ENCODE assay signal across 10 mouse cellular contexts in the genomic region with DNA sequence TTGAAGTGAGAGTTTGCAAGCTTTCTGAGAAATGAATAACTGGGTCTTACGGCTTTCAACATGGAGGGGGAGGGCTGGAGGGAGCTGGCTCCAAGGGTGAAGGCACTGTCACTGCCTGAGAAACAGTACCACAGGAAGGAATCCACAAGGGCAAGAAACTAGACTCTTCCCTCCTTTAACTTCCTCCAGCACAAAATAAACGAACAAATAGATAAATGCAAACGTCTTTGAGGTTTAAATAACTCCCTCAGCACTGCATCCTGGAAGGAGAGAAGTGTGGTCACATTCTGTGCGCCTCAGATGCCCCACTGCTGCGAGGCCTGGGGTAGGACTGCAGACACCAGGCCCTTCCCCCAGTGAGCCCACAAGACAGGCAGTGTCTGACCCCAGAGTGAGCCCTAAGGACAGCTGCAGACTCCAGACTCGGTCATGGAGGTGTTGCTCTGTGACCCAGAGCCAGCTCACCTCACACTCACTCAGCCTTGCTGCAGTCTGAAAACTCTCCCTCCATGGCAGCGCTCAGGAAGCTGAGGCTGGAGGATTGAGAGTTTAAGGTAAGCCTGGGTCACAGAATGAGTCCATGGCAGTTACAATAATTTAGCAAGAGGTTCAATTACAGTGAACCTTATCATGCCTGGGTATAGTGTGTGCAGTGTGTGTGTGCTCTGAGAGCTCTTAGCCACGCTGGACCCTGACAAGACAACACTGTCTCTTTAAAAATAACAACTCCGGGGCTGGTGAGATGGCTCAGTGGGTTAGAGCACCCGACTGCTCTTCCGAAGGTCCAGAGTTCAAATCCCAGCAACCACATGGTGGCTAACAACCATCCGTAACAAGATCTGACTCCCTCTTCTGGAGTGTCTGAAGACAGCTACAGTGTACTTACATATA. TPM values are rescaled to one million over a fixed set of nuclear protein-coding genes. Genes with fewer than 3 reads are reported as not detected.
DNase-seq lines count a peak whose midpoint lies in the region; ATAC-seq and TF ChIP-seq lines count a peak whose summit lies in the region.
"Had no signal": no experiment of that assay in that cellular context is flagged by ENCODE, and none has a peak within 500 bp of the region (broad histone marks: within the 10 kb centered on the region; RNA-seq: fewer than 3 reads in every experiment).

No protein-coding gene starts in this region.

- no peak for TF ChIP-seq CTCF in kidney, adult 2 months (conservative IDR thresholded peaks at IDR 0.05; ENCODE audit: insufficient read depth, insufficient read length, low read depth, low read length)

- H3K9me3 ChIP-seq in limb, embryonic 14.5 days (ENCODE audit: control insufficient read depth, low read length), result no peaks in the 10 kb centered on the region

- WGBS in kidney, adult 2 months, result 37% methylated on average over 12 of the region's 12 CpGs
- 66% methylated on average over 11 of the region's 12 CpGs for WGBS in limb, embryonic 14.5 days

- H3K27ac ChIP-seq in kidney, adult 2 months (ENCODE audit: insufficient read depth, low read depth, low read length), result peak overlapping the region; percentile 62
- no peak overlapping the region for H3K27ac ChIP-seq in limb, embryonic 14.5 days (replicated peaks; ENCODE audit: low read depth, low read length)

- H3K27me3 ChIP-seq in kidney, adult 2 months (replicated peaks; ENCODE audit: control insufficient read depth, insufficient read depth, low read length), result no peaks in the 10 kb centered on the region
- no peaks in the 10 kb centered on the region for H3K27me3 ChIP-seq in limb, embryonic 14.5 days (ENCODE audit: control insufficient read depth, insufficient read depth, low read length)

- ATAC-seq in limb, embryonic 14.5 days (ENCODE audit: low FRiP score, low read depth), result no peak
- ATAC-seq: forebrain, embryonic 14.5 days had no signal

- no peak overlapping the region for H3K4me2 ChIP-seq in limb, embryonic 14.5 days (replicated peaks; ENCODE audit: low read depth, low read length, severe bottlenecking)

- DNase-seq in kidney, adult 2 months, result no peak
- no peak for DNase-seq in kidney, postnatal 25 days
- peak; percentile 34 for DNase-seq in thymus, postnatal 14 days
- DNase-seq in thymus, postnatal 0 days (ENCODE audit: low spot score), result no peak
- no peak for DNase-seq in limb, embryonic 14.5 days (ENCODE audit: low spot score)
- peak; percentile 56 for DNase-seq in thymus, postnatal 4 days
- no peak for DNase-seq in cerebellum, adult 8-10 months
- DNase-seq in ovary, postnatal 10 days (ENCODE audit: low spot score), result no peak
- DNase-seq: cerebellum, adult 18-20 months had no signal

- H3K4me3 ChIP-seq in kidney, adult 2 months (ENCODE audit: insufficient read depth, low read depth, low read length), result no peak overlapping the region
- no peak overlapping the region for H3K4me3 ChIP-seq in limb, embryonic 14.5 days (replicated peaks; ENCODE audit: low read length)

- no peaks in the 10 kb centered on the region for H3K36me3 ChIP-seq in kidney, adult 2 months (ENCODE audit: control insufficient read depth, insufficient read depth, low read length)
- peaks cover 36% of the 10 kb centered on the region for H3K36me3 ChIP-seq in limb, embryonic 14.5 days (ENCODE audit: control insufficient read depth, insufficient read depth, low read length)

- H3K9ac ChIP-seq in limb, embryonic 14.5 days (ENCODE audit: low read depth, low read length, severe bottlenecking), result peak overlapping the region; percentile 28; the same call in 1 of the 2 replicates

- TF ChIP-seq POLR2A in kidney, adult 2 months (IDR thresholded peaks at IDR 0.05; ENCODE audit: low read depth, low read length), result no peak
- TF ChIP-seq POLR2A in limb, embryonic 14.5 days (IDR thresholded peaks at IDR 0.05; ENCODE audit: borderline replicate concordance, extremely low read depth, insufficient read depth, insufficient read length), result no peak

- peaks cover 41% of the 10 kb centered on the region for H3K4me1 ChIP-seq in kidney, adult 2 months (ENCODE audit: control insufficient read depth, insufficient read depth, low read length)
- H3K4me1 ChIP-seq in limb, embryonic 14.5 days (ENCODE audit: control insufficient read depth, insufficient read depth, low read length), result peaks cover 11% of the 10 kb centered on the region

RNA-seq across cellular contexts. Expression of gene Mob3a, which starts 5.0 kb away (rescaled TPM):
- 14.3 and 19.5 TPM in 2 replicates for polyA plus RNA-seq in kidney, adult 2 months (2012; rRNA removed)
- polyA plus RNA-seq in thymus, postnatal 0 days (2015; fragmentation: Nextera tagmentation; extraction: Ambion mirVana), result 107 and 114 TPM in 2 replicates
- polyA plus RNA-seq in limb, embryonic 14.5 days (2012; rRNA removed), result 33.7 and 42.7 TPM in 2 replicates
- polyA plus RNA-seq in limb, embryonic 14.5 days (2014; fragmentation: Nextera tagmentation; extraction: Ambion mirVana), result 35.9 and 36.5 TPM in 2 replicates

RNA-seq across cellular contexts. Expression of gene Izumo4, which starts 5.2 kb away (rescaled TPM):
- 36.8 and 39.5 TPM in 2 replicates for polyA plus RNA-seq in kidney, adult 2 months (2012; rRNA removed)
- polyA plus RNA-seq in thymus, postnatal 0 days (2015; fragmentation: Nextera tagmentation; extraction: Ambion mirVana), result 17.8 and 20.1 TPM in 2 replicates
- 64.5 and 66.1 TPM in 2 replicates for polyA plus RNA-seq in limb, embryonic 14.5 days (2012; rRNA removed)
- 14.4 and 15.9 TPM in 2 replicates for polyA plus RNA-seq in limb, embryonic 14.5 days (2014; fragmentation: Nextera tagmentation; extraction: Ambion mirVana)

RNA-seq across cellular contexts. Expression of gene Mknk2, which starts 18.8 kb away (rescaled TPM):
- 163 and 210 TPM in 2 replicates for polyA plus RNA-seq in kidney, adult 2 months (2012; rRNA removed)
- 119 and 125 TPM in 2 replicates for polyA plus RNA-seq in thymus, postnatal 0 days (2015; fragmentation: Nextera tagmentation; extraction: Ambion mirVana)
- polyA plus RNA-seq in limb, embryonic 14.5 days (2012; rRNA removed), result 108 and 147 TPM in 2 replicates
- polyA plus RNA-seq in limb, embryonic 14.5 days (2014; fragmentation: Nextera tagmentation; extraction: Ambion mirVana), result 93.0 and 97.7 TPM in 2 replicates

RNA-seq across cellular contexts. Expression of gene Btbd2, which starts 39.9 kb away (rescaled TPM):
- 77.7 and 80.7 TPM in 2 replicates for polyA plus RNA-seq in kidney, adult 2 months (2012; rRNA removed)
- 31.6 and 31.9 TPM in 2 replicates for polyA plus RNA-seq in thymus, postnatal 0 days (2015; fragmentation: Nextera tagmentation; extraction: Ambion mirVana)
- polyA plus RNA-seq in limb, embryonic 14.5 days (2012; rRNA removed), result 87.8 and 122 TPM in 2 replicates
- polyA plus RNA-seq in limb, embryonic 14.5 days (2014; fragmentation: Nextera tagmentation; extraction: Ambion mirVana), result 78.0 and 89.1 TPM in 2 replicates

RNA-seq across cellular contexts. Expression of gene Ap3d1, which starts 45.3 kb away (rescaled TPM):
- 87.7 and 105 TPM in 2 replicates for polyA plus RNA-seq in kidney, adult 2 months (2012; rRNA removed)
- polyA plus RNA-seq in thymus, postnatal 0 days (2015; fragmentation: Nextera tagmentation; extraction: Ambion mirVana), result 48.0 and 54.8 TPM in 2 replicates
- 123 and 150 TPM in 2 replicates for polyA plus RNA-seq in limb, embryonic 14.5 days (2012; rRNA removed)
- 75.1 and 82.9 TPM in 2 replicates for polyA plus RNA-seq in limb, embryonic 14.5 days (2014; fragmentation: Nextera tagmentation; extraction: Ambion mirVana)

Comparison
In these comparisons a context has a peak if more than half of its experiments do, and no peak if none do; other contexts are left out.
1. DNase-seq: peak in thymus, postnatal 14 days (single experiment) and thymus, postnatal 4 days (single experiment); none in kidney, adult 2 months (single experiment), kidney, postnatal 25 days (0 of 2), thymus, postnatal 0 days (single experiment), limb, embryonic 14.5 days (single experiment), cerebellum, adult 8-10 months (single experiment) and ovary, postnatal 10 days (single experiment).